Mouse (Mus musculus): ENCODE data around the gene Tmem19.

DNA sequence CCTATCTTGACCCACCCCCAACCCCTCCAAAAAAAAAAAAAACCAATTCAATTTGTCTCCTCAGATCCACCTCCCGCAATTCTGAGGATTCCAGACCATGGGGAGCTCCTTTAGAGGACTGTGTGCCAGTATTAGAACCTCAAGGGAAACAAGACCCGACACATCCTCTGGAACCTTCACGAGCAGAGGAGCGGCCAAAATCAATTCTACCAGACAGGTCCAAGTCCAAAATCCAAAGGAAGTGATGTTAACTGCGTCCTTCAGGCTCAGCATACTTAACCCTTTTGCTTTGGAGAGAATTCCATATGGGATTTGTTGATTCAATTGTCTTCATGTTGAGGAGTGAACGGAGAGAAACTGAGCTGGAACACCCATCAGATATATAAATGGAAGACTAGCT lies 7.3 kb downstream of the Tmem19 start:
- TF ChIP-seq CTCF (IDR thresholded peaks at IDR 0.05; ENCODE audit: low read depth, low read length) = no peak
- no peak for TF ChIP-seq EP300 (IDR thresholded peaks at IDR 0.05; ENCODE audit: insufficient read depth, low read depth, low read length)
